Mouse (Mus musculus) bone marrow, adult 2 months (tissue): ENCODE data around the gene Adora3. TPM values are rescaled to one million over a fixed set of nuclear protein-coding genes. Genes with fewer than 3 reads are reported as not detected.

Experiments
- H3K27ac ChIP-seq: fragments of 200-500 bp; 2 replicates; pipeline ENCODE4 v1.5.1; 2012; ENCODE audit warnings: low read depth, mild to moderate bottlenecking, control low read depth, inconsistent platforms, low read length; ENCODE audit not compliant: control insufficient read depth, poor library complexity, insufficient read depth
- H3K4me1 ChIP-seq: fragments of 200-500 bp; 2 replicates; pipeline ENCODE4 v1.6.1; 2011; ENCODE audit warnings: low read length; ENCODE audit not compliant: control insufficient read depth, insufficient read depth
- H3K4me3 ChIP-seq: fragments of 200-500 bp; replicated peaks from 2 replicates; pipeline ENCODE3; 2011; ENCODE audit warnings: mild to moderate bottlenecking, low read depth, low read length, control low read depth; ENCODE audit not compliant: control insufficient read depth
- CTCF ChIP-seq: fragments of 200-500 bp; IDR thresholded peaks from 2 replicates; pipeline ENCODE4 v1.5.1; 2011; ENCODE audit warnings: low read length, control low read depth; ENCODE audit not compliant: control insufficient read depth, insufficient read depth
- POLR2A ChIP-seq: fragments of 200-500 bp; IDR thresholded peaks from 2 replicates; pipeline ENCODE4 v1.6.1; 2011; ENCODE audit warnings: low read depth, mild to moderate bottlenecking, control low read depth, low read length, borderline replicate concordance; ENCODE audit not compliant: control insufficient read depth
- WGBS: fragments of 180-500 bp; shearing (Covaris S2); methylation state at CpG from one replicate; pipeline ENCODE4 v1.1.7; 2018; 5-methylcytosine and 5-hydroxymethylcytosine counted together
- polyA plus RNA-seq: library from polyadenylated mRNA; stranded (reverse); fragments of >200 nt; gene quantifications from 2 replicates; pipeline ENCODE4 v1.2.4, GENCODE M21; 2011; ENCODE audit warnings: low replicate concordance; ENCODE audit not compliant: missing spikeins, insufficient read depth, insufficient read length

The Adora3 gene
- polyA plus RNA-seq, 1 experiment, result 3.4 TPM

DNA sequence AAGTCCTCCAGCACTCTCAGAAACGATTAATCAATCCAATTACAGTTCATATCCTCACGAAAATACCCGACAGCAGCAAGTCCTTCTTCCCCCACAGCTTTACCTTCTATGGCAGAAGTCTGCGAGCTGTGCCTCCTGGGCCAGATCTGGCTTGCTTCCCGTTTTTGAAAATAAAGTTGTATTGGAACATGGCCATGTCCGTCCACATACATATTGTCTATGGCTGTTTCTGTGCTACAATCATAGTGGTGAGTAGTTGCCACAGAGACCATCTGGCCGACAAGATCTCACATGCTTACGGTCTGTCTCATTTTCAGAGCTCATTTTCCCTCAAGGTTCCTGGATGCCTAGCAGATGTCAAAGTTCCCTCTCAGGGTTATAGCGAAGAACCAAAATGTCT is 5.5 kb upstream of the Adora3 start:
- H3K4me1 ChIP-seq, result no peaks in the 10 kb centered on the region; the same call in 1 of the 2 replicates
- TF ChIP-seq CTCF (no peak), POLR2A (no peak)
- H3K4me3 ChIP-seq, result no peak overlapping the region
- no peak overlapping the region for H3K27ac ChIP-seq
- WGBS, result 14% methylated on average over 9 of the region's 9 CpGs

DNA sequence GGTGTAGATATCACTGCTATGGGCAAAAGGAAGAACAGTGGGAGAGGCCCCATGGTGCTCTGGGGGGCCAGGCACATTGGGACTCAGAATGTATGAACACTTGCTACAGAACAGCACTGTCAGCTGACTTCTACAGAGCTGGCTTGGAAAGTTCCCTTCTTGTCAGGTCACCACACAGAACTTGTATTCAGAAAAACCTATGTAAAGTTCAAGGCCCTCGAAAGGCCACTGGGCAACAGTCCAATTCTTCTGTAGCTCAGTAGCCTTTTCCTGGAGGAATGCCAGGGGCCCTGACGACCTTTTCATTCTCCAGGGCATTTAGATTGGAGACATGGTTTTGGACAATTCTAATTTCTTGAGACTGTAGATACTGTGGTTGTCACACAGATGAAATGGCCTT is 2.5 kb upstream of the Adora3 start:
- TF ChIP-seq CTCF, result no peak
- TF ChIP-seq POLR2A, result no peak
- H3K27ac ChIP-seq, result no peak overlapping the region
- no peak overlapping the region for H3K4me3 ChIP-seq
- 46% methylated on average over 2 of the region's 2 CpGs for WGBS
- no peaks in the 10 kb centered on the region for H3K4me1 ChIP-seq

GRCm38 (mm10) chr3:105872034-105872433 is 1.4 kb downstream of the Adora3 start:
- TF ChIP-seq CTCF, result no peak
- TF ChIP-seq POLR2A, result no peak
- no peaks in the 10 kb centered on the region for H3K4me1 ChIP-seq
- 80% methylated on average over 6 of the region's 6 CpGs for WGBS

GRCm38 (mm10) chr3:105872579-105872978 is 1.9 kb downstream of the Adora3 start:
- Histone ChIP-seq H3K27ac (no peak overlapping the region), H3K4me3 (no peak overlapping the region), H3K4me1 (no peaks in the 10 kb centered on the region)
- TF ChIP-seq CTCF (no peak), POLR2A (no peak)
- 39% methylated on average over 3 of the region's 3 CpGs for WGBS

More at GRCm38 (mm10) chr3:105872034-105872433, 1.4 kb downstream of the Adora3 start:
- Histone ChIP-seq H3K27ac (no peak overlapping the region), H3K4me3 (no peak overlapping the region)

DNA sequence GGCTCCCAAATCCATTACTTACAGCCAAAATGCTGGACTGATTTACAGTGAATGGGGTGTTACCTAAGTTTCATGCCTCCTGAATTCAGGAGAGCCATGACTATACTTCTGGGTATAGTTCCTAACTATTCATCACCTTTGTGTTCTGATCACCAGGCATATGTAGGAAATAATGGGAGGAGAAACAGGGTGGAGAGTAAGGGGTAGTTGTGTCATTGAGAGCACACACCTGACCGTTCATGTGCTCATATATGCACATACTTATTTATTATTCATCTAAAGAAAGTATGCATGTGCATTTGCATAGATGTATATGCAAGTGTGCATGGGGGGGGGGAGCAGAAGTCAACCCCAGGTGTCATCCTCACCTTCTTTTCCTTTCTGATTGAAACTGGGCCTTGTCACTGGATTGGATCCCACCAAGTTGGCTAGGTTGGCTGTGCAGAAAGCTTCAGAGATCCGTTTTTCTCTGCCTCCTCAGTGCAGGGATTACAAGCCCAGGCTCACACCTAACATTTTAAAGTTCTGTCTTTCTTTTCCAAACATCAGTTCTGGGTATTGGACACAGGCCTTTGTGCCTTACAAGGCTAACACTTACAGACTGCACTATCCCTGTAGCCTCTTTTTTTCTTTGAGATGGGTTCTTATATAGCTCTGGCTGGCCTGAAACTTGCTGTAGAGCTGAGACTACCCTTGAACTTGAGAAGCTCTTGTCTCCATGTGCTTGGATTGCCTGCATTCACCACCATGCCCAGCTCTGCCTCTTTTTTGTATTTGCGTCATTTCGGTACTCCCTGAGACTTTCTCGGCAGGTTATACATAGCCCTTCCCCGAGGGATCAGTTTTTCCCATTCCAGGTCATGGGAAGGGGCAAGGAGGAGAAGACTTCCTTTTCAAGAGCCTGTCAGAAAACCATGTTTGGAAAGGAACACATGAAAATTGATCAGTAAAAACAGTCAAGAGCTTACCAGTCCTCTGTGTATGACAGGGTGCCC is 3.1 kb downstream of the Adora3 start:
- Histone ChIP-seq H3K4me1 (peaks cover 5% of the 10 kb centered on the region; the same call in 1 of the 2 replicates), H3K27ac (no peak overlapping the region), H3K4me3 (no peak overlapping the region)
- 84% methylated on average over 6 of the region's 6 CpGs for WGBS
- no peak for TF ChIP-seq CTCF
- TF ChIP-seq POLR2A, result no peak

DNA sequence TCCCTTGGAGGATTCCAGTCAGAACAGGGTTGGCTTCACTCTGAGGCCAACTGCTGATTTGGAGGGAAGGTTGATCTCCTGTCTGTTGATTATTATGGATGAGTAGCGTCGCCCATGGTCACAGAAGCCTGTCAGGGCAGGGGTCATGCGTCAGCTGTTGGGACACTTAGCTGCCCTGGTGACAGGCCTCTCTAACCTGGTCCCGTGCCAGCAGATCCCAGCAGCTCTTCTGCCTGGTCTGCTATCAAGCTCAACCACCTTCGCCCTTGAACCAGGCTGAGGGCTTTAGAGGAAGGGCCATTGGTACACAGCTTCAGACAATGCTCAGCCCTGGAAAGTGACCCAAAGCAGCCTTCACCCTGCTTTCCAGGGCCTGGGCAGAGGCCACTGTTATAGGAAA is 5.4 kb downstream of the Adora3 start:
- no peak for TF ChIP-seq CTCF
- TF ChIP-seq POLR2A, result no peak
- Histone ChIP-seq H3K4me3 (no peak overlapping the region), H3K27ac (no peak overlapping the region), H3K4me1 (peaks cover 6% of the 10 kb centered on the region; the same call in 1 of the 2 replicates)
- 67% methylated on average over 5 of the region's 5 CpGs for WGBS

GRCm38 (mm10) chr3:105877252-105877803 is 6.7 kb downstream of the Adora3 start:
- TF ChIP-seq POLR2A (no peak), CTCF (no peak)
- Histone ChIP-seq H3K4me3 (no peak overlapping the region), H3K27ac (no peak overlapping the region), H3K4me1 (peaks cover 6% of the 10 kb centered on the region; the same call in 1 of the 2 replicates)
- WGBS, result 65% methylated on average over 6 of the region's 6 CpGs

DNA sequence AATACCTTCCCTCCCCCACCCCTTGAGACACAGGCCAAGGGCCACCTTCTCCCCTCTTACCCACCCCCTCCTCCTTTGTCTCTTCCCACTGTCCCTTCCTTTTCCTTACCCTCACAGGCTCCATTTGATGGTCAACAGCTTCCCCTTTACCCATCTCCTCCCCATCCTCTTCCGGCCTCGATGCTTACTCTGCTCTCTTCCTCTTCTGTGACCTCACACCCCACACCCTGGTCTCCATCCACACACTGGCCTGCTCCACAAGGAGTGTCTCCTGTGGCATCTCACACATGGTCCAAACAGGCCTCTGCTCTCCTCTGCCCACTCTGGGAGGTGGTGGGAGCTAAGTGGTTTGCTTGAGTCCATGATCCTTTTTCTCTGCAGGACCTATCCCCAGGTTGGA is 7.3 kb downstream of the Adora3 start:
- 16% methylated on average over 2 of the region's 2 CpGs for WGBS
- no peak for TF ChIP-seq CTCF
- TF ChIP-seq POLR2A, result no peak
- Histone ChIP-seq H3K27ac (no peak overlapping the region), H3K4me1 (peaks cover 6% of the 10 kb centered on the region; the same call in 1 of the 2 replicates), H3K4me3 (no peak overlapping the region)
